Mouse (Mus musculus): ENCODE measurements around the gene Svop. TPM values are rescaled to one million over a fixed set of nuclear protein-coding genes. Genes with fewer than 3 reads are reported as not detected.

Svop gene
- polyA plus RNA-seq, 1 experiment from 2014 or later: not detected

DNA sequence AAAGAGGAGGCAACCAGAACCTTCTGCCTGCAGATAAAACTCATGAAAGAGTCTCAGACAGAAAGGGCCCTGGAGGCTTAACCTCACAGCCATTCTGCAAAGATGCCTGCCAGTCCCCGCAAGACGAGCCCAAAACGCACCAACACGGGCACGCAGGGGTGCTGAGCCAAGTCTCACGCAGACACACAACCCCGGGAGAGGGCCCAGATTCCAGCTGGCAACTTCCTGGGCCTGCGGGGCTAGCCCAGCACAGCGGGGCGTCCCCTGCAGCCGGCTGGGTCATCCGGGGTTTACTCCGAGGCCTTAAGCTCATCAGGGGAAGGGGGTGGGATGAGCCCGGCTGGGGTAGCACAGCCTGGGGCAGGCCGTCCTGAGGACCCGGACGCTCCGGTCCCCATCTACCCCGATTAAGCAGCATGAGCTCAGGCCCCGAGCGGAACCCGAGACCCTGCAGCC, 98.3 kb downstream of the Svop start:
- peaks cover 15% of the 10 kb centered on the region for H3K27me3 ChIP-seq
- H3K4me1 ChIP-seq (replicated peaks): peaks cover 60% of the 10 kb centered on the region
- 0% methylated on average over 22 of the region's 22 CpGs for WGBS (ENCODE audit: insufficient replicate concordance)
- peak overlapping the region; percentile 99 for H3K4me2 ChIP-seq
- peak overlapping the region; percentile 89 for H3K27ac ChIP-seq (replicated peaks)
- no peaks in the 10 kb centered on the region for H3K9me3 ChIP-seq (replicated peaks)
- H3K4me3 ChIP-seq (replicated peaks): peak overlapping the region; percentile 82
- peak; percentile 23 for ATAC-seq (ENCODE audit: insufficient read depth)
- H3K9ac ChIP-seq: peak overlapping the region; percentile 79
- H3K36me3 ChIP-seq (replicated peaks): peaks cover under 1% of the 10 kb centered on the region

- Histone ChIP-seq H3K4me2 (peak overlapping the region; percentile 99), H3K9me3 (replicated peaks) (no peaks in the 10 kb centered on the region), H3K4me1 (replicated peaks) (peaks cover 67% of the 10 kb centered on the region), H3K9ac (peak overlapping the region; percentile 79), H3K36me3 (replicated peaks) (peaks cover 6% of the 10 kb centered on the region), H3K4me3 (replicated peaks) (peak overlapping the region; percentile 82), H3K27me3 (peaks cover 15% of the 10 kb centered on the region), H3K27ac (replicated peaks) (peak overlapping the region; percentile 89)
- peak; percentile 26; the same call in 1 of the 2 replicates for ATAC-seq (ENCODE audit: insufficient read depth)
- WGBS (ENCODE audit: insufficient replicate concordance): 6% methylated on average over 12 of the region's 12 CpGs
Observed at GRCm38 (mm10) chr5:113992339-113992831, 99.0 kb downstream of the Svop start.

DNA sequence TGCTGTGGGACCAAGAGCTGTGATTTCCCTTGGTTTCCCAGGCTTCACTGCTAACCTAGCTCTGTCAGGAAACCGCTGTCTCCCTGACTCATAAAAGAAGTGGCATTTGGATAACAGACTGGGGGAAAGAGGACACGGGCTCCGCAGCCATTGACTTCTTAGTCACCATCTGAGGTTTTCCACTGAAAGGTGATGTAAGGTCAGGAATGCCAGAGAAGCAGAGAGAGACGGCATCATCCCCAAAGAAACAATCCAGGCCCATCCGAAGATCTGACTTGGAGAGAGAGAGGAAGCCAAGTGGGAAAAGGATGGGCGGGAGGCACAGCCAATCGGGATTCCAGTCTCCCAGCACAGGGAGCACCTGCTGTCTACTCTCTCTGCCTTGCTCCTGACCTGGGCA, 100.2 kb downstream of the Svop start:
- Histone ChIP-seq H3K9ac (no peak overlapping the region), H3K4me3 (replicated peaks) (no peak overlapping the region), H3K4me1 (replicated peaks) (peaks cover 79% of the 10 kb centered on the region), H3K27ac (replicated peaks) (peak overlapping the region; percentile 87; the same call in 1 of the 2 replicates), H3K4me2 (no peak overlapping the region; the same call in 1 of the 2 replicates), H3K9me3 (replicated peaks) (no peaks in the 10 kb centered on the region), H3K36me3 (replicated peaks) (peaks cover 7% of the 10 kb centered on the region), H3K27me3 (peaks cover 15% of the 10 kb centered on the region)
- WGBS (ENCODE audit: insufficient replicate concordance): 81% methylated on average over 7 of the region's 7 CpGs
- ATAC-seq (ENCODE audit: insufficient read depth): no peak

- Histone ChIP-seq H3K4me2 (peak overlapping the region; percentile 71), H3K4me1 (replicated peaks) (peaks cover 85% of the 10 kb centered on the region), H3K36me3 (replicated peaks) (peaks cover 7% of the 10 kb centered on the region), H3K4me3 (replicated peaks) (0 out of 2 replicates have a peak overlapping the region, but pooled peaks have one; percentile 59), H3K9me3 (replicated peaks) (no peaks in the 10 kb centered on the region), H3K27me3 (peaks cover 12% of the 10 kb centered on the region), H3K27ac (replicated peaks) (peak overlapping the region; percentile 87), H3K9ac (peak overlapping the region; percentile 58)
- 84% methylated on average over 5 of the region's 5 CpGs for WGBS (ENCODE audit: insufficient replicate concordance)
- ATAC-seq (ENCODE audit: insufficient read depth): no peak
Observed at GRCm38 (mm10) chr5:113990593-113990992, 100.8 kb downstream of the Svop start.

DNA sequence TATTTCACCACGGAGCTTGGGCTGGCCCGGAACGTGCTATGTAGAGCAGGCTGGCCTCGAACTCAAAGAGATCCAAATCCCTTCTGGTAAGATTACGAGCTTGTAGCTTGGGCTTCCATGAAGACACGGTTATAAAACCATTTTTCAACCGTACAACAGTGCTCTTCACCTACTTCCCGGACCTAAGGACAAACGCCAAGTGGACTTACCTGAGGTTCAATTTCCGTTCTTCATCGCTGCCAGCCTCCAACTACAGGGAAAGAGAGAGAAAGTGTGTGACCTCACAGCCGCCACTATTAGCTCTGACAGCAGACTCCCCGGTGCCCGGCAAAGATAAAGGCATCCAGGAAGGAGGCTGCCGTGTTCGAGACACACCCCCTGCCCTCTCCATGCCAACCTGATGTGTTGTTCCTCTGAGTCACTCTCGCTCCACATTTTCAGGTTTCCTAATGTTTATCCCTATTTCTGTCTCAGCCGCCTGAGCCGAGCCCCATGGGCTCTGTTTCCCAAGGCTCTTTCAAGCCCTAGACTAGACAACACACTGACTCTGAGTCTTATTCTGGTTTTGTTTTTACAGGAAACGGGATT, 101.8 kb downstream of the Svop start:
- peak; percentile 68 for ATAC-seq (ENCODE audit: insufficient read depth)
- H3K4me3 ChIP-seq (replicated peaks): peak overlapping the region; percentile 59
- peak overlapping the region; percentile 71 for H3K4me2 ChIP-seq
- WGBS (ENCODE audit: insufficient replicate concordance): 46% methylated on average over 20 of the region's 20 CpGs
- no peaks in the 10 kb centered on the region for H3K9me3 ChIP-seq (replicated peaks)
- peak overlapping the region; percentile 87 for H3K27ac ChIP-seq (replicated peaks)
- peaks cover 7% of the 10 kb centered on the region for H3K36me3 ChIP-seq (replicated peaks)
- peaks cover 95% of the 10 kb centered on the region for H3K4me1 ChIP-seq (replicated peaks)
- peak overlapping the region; percentile 58 for H3K9ac ChIP-seq
- H3K27me3 ChIP-seq: peaks cover 5% of the 10 kb centered on the region

- Histone ChIP-seq H3K9ac (peak overlapping the region; percentile 55), H3K27ac (replicated peaks) (peak overlapping the region; percentile 95), H3K36me3 (replicated peaks) (peaks cover 15% of the 10 kb centered on the region), H3K4me2 (peak overlapping the region; percentile 71), H3K9me3 (replicated peaks) (no peaks in the 10 kb centered on the region), H3K4me1 (replicated peaks) (peaks cover 98% of the 10 kb centered on the region), H3K27me3 (no peaks in the 10 kb centered on the region), H3K4me3 (replicated peaks) (peak overlapping the region; percentile 44)
- peak; percentile 5; the same call in 1 of the 2 replicates for ATAC-seq (ENCODE audit: insufficient read depth)
- WGBS (ENCODE audit: insufficient replicate concordance): 47% methylated on average over 9 of the region's 9 CpGs
Observed at GRCm38 (mm10) chr5:113986182-113986961, 105.0 kb downstream of the Svop start.

- Histone ChIP-seq H3K4me3 (replicated peaks) (peak overlapping the region; percentile 44), H3K36me3 (replicated peaks) (peaks cover 20% of the 10 kb centered on the region), H3K9me3 (replicated peaks) (no peaks in the 10 kb centered on the region), H3K27me3 (no peaks in the 10 kb centered on the region), H3K4me2 (peak overlapping the region; percentile 71), H3K4me1 (replicated peaks) (peaks cover 98% of the 10 kb centered on the region), H3K9ac (peak overlapping the region; percentile 55), H3K27ac (replicated peaks) (peak overlapping the region; percentile 95)
- no peak for ATAC-seq (ENCODE audit: insufficient read depth)
- WGBS (ENCODE audit: insufficient replicate concordance): 53% methylated on average over 2 of the region's 2 CpGs
Observed at GRCm38 (mm10) chr5:113985737-113986136, 105.6 kb downstream of the Svop start.

GRCm38 (mm10) chr5:113984025-113984740, 107.2 kb downstream of the Svop start:
- 36% methylated on average over 13 of the region's 13 CpGs for WGBS (ENCODE audit: insufficient replicate concordance)
- peaks cover 98% of the 10 kb centered on the region for H3K4me1 ChIP-seq (replicated peaks)
- ATAC-seq (ENCODE audit: insufficient read depth): peak; percentile 90
- H3K27ac ChIP-seq (replicated peaks): peak overlapping the region; percentile 95
- peak overlapping the region; percentile 64 for H3K9ac ChIP-seq
- H3K9me3 ChIP-seq (replicated peaks): no peaks in the 10 kb centered on the region
- no peaks in the 10 kb centered on the region for H3K27me3 ChIP-seq
- peaks cover 20% of the 10 kb centered on the region for H3K36me3 ChIP-seq (replicated peaks)
- peak overlapping the region; percentile 53 for H3K4me3 ChIP-seq (replicated peaks)
- peak overlapping the region; percentile 71 for H3K4me2 ChIP-seq

DNA sequence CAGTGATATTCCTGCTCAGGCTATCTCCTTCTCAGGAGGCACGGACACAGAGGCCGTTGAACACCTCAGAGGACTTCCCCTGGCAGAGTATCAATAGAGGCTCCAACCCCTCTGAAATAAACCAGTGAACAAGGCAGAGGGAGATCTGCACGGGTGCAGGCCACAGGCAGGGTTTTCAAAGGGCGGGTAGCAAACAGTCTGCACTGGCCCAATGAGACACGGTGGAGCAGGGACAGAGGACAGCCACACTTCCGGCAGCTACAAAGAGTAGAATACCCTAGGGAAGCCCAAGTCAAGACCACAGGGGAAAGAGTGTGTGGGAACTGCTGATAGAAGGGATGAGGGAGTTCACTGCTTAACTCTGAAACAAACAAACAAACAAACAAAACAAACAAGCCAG, 107.8 kb downstream of the Svop start:
- WGBS (ENCODE audit: insufficient replicate concordance): 41% methylated on average over 6 of the region's 6 CpGs
- Histone ChIP-seq H3K27ac (replicated peaks) (peak overlapping the region; percentile 95), H3K4me3 (replicated peaks) (peak overlapping the region; percentile 53), H3K4me1 (replicated peaks) (peaks cover 98% of the 10 kb centered on the region), H3K36me3 (replicated peaks) (peaks cover 20% of the 10 kb centered on the region), H3K4me2 (peak overlapping the region; percentile 71), H3K9ac (peak overlapping the region; percentile 64), H3K9me3 (replicated peaks) (no peaks in the 10 kb centered on the region), H3K27me3 (no peaks in the 10 kb centered on the region)
- no peak for ATAC-seq (ENCODE audit: insufficient read depth)

- Histone ChIP-seq H3K27ac (replicated peaks) (peak overlapping the region; percentile 95), H3K36me3 (replicated peaks) (peaks cover 20% of the 10 kb centered on the region), H3K4me2 (peak overlapping the region; percentile 71), H3K4me3 (replicated peaks) (no peak overlapping the region), H3K9me3 (replicated peaks) (no peaks in the 10 kb centered on the region), H3K9ac (peak overlapping the region; percentile 50; the same call in 1 of the 2 replicates), H3K4me1 (replicated peaks) (peaks cover 99% of the 10 kb centered on the region), H3K27me3 (no peaks in the 10 kb centered on the region)
- no peak for ATAC-seq (ENCODE audit: insufficient read depth)
- 85% methylated on average over 8 of the region's 8 CpGs for whole genome bisulfite sequencing (ENCODE audit: insufficient replicate concordance)
Observed at GRCm38 (mm10) chr5:113981843-113982242, 109.5 kb downstream of the Svop start.
